Mouse (Mus musculus) forebrain, embryonic 11.5 days (tissue): ENCODE data around the gene Pkhd1. TPM values are rescaled to one million over a fixed set of nuclear protein-coding genes. Genes with fewer than 3 reads are reported as not detected.

Experiments used
- ATAC-seq: fragments of 200-750 bp; cut with Nextera tagmentation; replicated peaks from 2 replicates; pipeline ENCODE4 v1.8.0; 2017; ENCODE audit warnings: moderate TSS enrichment; ENCODE audit not compliant: low FRiP score
- DNase-seq: peaks from one replicate; pipeline ENCODE4 v3.0.0-alpha.2; 2017; ENCODE audit warnings: low spot score
- H3K27ac ChIP-seq: fragments of 300-500 bp; sonication (generic); 2 replicates; pipeline ENCODE4 v1.5.1; 2014; ENCODE audit warnings: low read depth, low read length
- H3K27me3 ChIP-seq: fragments of 300-500 bp; sonication (generic); 2 replicates; pipeline ENCODE4 v1.6.1; 2014; ENCODE audit warnings: mild to moderate bottlenecking, low read length, mixed read lengths; ENCODE audit not compliant: control insufficient read depth, insufficient read depth
- H3K36me3 ChIP-seq: fragments of 300-500 bp; sonication (generic); 2 replicates; pipeline ENCODE4 v1.6.1; 2014; ENCODE audit warnings: mild to moderate bottlenecking, low read length, moderate library complexity, mixed read lengths; ENCODE audit not compliant: control insufficient read depth, insufficient read depth
- H3K4me1 ChIP-seq: fragments of 300-500 bp; sonication (generic); replicated peaks from 2 replicates; pipeline ENCODE4 v1.6.1; 2014; ENCODE audit warnings: low read length, mixed read lengths; ENCODE audit not compliant: control insufficient read depth, insufficient read depth
- H3K4me2 ChIP-seq: fragments of 300-500 bp; sonication (generic); 2 replicates; pipeline ENCODE4 v1.6.1; 2014; ENCODE audit warnings: low read depth, mild to moderate bottlenecking, low read length, moderate library complexity, mixed read lengths; ENCODE audit not compliant: severe bottlenecking
- H3K4me3 ChIP-seq: fragments of 300-500 bp; sonication (generic); 2 replicates; pipeline ENCODE4 v1.5.1; 2014; ENCODE audit warnings: low read depth, low read length
- H3K9ac ChIP-seq: fragments of 300-500 bp; sonication (generic); 2 replicates; pipeline ENCODE4 v1.6.1; 2014; ENCODE audit warnings: low read length
- H3K9me3 ChIP-seq: fragments of 300-500 bp; sonication (generic); 2 replicates; pipeline ENCODE4 v1.6.1; 2016; ENCODE audit warnings: low read length, mixed read lengths; ENCODE audit not compliant: control insufficient read depth
- WGBS: fragments of 180-500 bp; shearing (Covaris S2); extraction: QIAGEN DNeasy Blood & Tissue Kit; methylation state at CpG from one replicate; pipeline ENCODE4 v1.1.7; 2014; 5-methylcytosine and 5-hydroxymethylcytosine counted together
- polyA plus RNA-seq: library from polyadenylated mRNA; unstranded; fragments of >200 nt; fragmentation: Nextera tagmentation; extraction: Ambion mirVana; gene quantifications from 2 replicates; pipeline ENCODE4 v1.2.1, GENCODE M21; 2014

Gene Pkhd1
- polyA plus RNA-seq = not detected in 2 replicates

DNA sequence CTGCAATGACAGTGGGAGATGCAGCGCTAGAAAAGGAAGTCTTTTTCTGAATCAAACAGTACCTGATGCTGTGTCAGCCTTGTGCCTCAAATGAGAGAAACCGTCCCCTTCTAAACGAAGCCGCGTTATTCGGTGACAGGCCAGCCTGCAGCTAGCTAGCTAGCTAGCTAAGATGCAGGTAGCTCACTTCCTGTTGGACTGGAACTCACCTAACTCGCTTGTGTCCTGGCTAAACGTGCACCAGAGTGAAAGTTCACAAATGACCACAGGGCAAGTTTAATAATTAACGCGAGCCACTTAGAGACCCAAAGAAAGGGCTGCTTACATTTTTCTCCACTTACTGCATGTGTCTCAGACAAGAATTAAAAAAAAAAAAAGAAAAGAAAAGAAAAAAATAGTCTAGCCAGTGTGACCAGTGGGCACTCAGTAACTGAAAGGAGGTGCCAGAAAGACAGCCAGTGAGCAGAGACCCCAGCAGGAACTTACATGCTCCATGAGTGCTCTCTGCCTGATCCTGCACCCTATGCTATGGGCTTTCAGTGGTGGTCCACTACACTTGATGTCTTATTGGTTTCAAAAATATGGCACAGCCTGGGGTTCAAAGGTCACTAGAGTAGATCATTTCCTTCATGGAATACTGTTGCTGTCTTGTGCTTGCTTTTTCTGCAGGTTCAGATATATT is at the start of gene Pkhd1:
Gene Pkhd1 (minus strand): TSS at position 216 of the 682 bp plus-strand sequence.
- Histone ChIP-seq H3K4me2 (no peak within 1 kb of the TSS), H3K27ac (no peak within 1 kb of the TSS), H3K36me3 (no peaks in the 10 kb centered on the region), H3K27me3 (no peaks in the 10 kb centered on the region), H3K4me1 (no peaks in the 10 kb centered on the region), H3K9ac (no peak within 1 kb of the TSS), H3K4me3 (no peak within 1 kb of the TSS), H3K9me3 (no peaks in the 10 kb centered on the region)
- 84% methylated on average over 10 of the region's 10 CpGs for WGBS
- ATAC-seq = no peak
- no peak for DNase-seq

DNA sequence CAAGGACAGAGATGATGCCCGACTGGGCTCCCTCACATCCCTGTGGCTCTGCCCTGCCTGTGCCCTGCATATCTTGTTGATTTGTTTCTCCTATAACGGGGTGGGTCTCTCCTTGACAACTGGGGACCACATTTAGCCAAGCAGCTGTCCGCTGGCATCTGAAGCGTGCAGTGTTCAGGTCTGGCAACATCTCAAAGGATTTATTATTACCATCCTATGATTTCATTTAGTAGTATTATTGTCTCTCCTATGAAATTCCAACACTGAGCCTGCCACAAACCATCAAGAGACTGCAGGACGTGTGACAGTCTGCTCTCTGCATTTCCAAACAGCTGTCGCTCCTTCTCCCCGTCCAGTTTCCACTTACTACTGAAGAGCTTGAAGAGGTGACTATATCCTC is 49.7 kb upstream of the Pkhd1 start:
- Histone ChIP-seq H3K9ac (no peak overlapping the region), H3K27ac (no peak overlapping the region), H3K4me2 (no peak overlapping the region), H3K4me1 (no peaks in the 10 kb centered on the region), H3K27me3 (no peaks in the 10 kb centered on the region), H3K9me3 (no peaks in the 10 kb centered on the region), H3K36me3 (no peaks in the 10 kb centered on the region), H3K4me3 (no peak overlapping the region)
- 84% methylated on average over 7 of the region's 7 CpGs for WGBS
- DNase-seq (no peak), ATAC-seq (no peak)

GRCm38 (mm10) chr1:20666233-20666632 is 48.4 kb upstream of the Pkhd1 start:
- 80% methylated on average over 2 of the region's 2 CpGs for WGBS
- Histone ChIP-seq H3K27me3 (no peaks in the 10 kb centered on the region), H3K4me2 (no peak overlapping the region), H3K27ac (no peak overlapping the region), H3K4me3 (no peak overlapping the region), H3K4me1 (no peaks in the 10 kb centered on the region), H3K36me3 (no peaks in the 10 kb centered on the region), H3K9me3 (no peaks in the 10 kb centered on the region), H3K9ac (no peak overlapping the region)
- DNase-seq = no peak
- ATAC-seq = no peak

DNA sequence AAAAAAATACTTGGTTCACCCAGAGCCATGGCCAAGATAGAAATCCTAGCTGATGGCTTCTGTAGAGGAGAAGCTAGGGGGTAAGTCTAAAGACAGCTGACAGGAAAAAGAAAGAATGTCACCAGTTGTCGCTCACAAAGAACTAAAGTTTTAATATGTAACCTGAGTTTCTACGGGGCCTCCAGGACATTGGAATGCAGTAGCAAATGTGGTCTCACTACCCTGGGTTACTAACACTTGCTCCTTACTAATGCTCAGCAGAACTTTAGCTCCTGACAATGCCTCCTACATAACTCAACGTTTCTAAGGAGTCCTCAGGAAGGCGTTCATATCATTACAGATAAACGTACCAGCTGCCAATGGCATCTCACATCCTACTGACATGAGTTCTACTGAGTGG is 37.2 kb upstream of the Pkhd1 start:
- Histone ChIP-seq H3K9me3 (no peaks in the 10 kb centered on the region), H3K36me3 (no peaks in the 10 kb centered on the region), H3K4me3 (no peak overlapping the region), H3K4me1 (no peaks in the 10 kb centered on the region), H3K9ac (no peak overlapping the region), H3K4me2 (no peak overlapping the region), H3K27ac (no peak overlapping the region), H3K27me3 (no peaks in the 10 kb centered on the region)
- ATAC-seq (no peak), DNase-seq (no peak)
- 82% methylated on average over 5 of the region's 5 CpGs for WGBS

DNA sequence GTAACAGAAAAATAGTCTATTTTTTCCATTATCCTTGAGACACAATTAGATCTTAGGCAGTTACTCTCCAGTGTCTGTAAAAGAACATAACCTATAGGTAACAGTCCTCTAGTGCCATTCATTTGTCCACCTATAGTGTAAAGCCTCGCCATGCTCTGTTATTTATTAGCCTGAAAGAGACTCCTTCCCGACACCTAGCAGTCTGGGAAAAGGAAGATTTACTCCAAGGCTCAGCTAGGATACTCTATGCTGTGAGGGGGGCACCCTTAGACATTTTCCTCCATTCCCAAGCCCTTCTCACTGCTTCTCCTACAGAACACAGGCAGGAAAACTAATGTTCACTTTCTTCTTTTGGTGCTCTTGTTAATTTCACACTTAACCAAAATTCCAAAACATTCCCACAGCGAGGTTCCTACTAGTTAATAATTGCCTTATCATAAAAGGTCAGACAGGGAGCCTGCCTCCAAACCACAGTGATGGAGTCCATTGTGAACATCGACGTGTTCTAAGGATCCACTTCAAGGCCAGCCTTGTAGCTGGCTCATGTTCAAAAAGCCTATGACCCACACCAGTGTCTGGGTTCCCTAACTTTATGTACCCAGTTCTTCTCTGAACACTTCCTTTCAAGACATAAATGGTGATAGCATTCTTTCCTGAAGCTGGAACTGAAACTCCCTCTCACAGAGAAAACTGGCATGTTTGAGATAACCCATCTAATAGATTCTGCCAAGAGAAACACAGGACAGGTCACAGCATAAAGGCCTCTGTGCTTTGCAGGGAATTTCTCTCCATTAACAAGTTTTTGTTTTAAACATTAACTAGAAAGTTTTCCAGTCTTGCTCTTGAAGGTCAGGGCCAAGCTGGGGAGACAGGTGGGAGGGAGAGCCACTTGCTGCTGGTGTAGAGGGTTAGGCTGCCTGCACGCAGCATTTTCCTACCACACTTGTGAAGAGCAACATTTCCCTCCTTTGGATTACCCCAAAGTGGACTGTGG is 35.9 kb upstream of the Pkhd1 start:
- Histone ChIP-seq H3K4me1 (no peaks in the 10 kb centered on the region), H3K27me3 (no peaks in the 10 kb centered on the region), H3K9ac (no peak overlapping the region), H3K27ac (no peak overlapping the region), H3K4me3 (no peak overlapping the region), H3K4me2 (no peak overlapping the region), H3K9me3 (no peaks in the 10 kb centered on the region), H3K36me3 (no peaks in the 10 kb centered on the region)
- no peak for ATAC-seq
- 84% methylated on average over 6 of the region's 6 CpGs for WGBS
- DNase-seq = no peak

GRCm38 (mm10) chr1:20634856-20635255 is 17.0 kb upstream of the Pkhd1 start:
- no peak for ATAC-seq
- Histone ChIP-seq H3K9ac (no peak overlapping the region), H3K4me3 (no peak overlapping the region), H3K4me1 (no peaks in the 10 kb centered on the region), H3K27ac (no peak overlapping the region), H3K27me3 (no peaks in the 10 kb centered on the region), H3K9me3 (no peaks in the 10 kb centered on the region), H3K4me2 (no peak overlapping the region), H3K36me3 (no peaks in the 10 kb centered on the region)
- WGBS = 89% methylated on average over 2 of the region's 2 CpGs
- no peak for DNase-seq

GRCm38 (mm10) chr1:20633276-20633869 is 15.5 kb upstream of the Pkhd1 start:
- Histone ChIP-seq H3K4me2 (no peak overlapping the region), H3K27ac (no peak overlapping the region), H3K9ac (no peak overlapping the region), H3K36me3 (no peaks in the 10 kb centered on the region), H3K4me3 (no peak overlapping the region), H3K9me3 (no peaks in the 10 kb centered on the region), H3K27me3 (no peaks in the 10 kb centered on the region), H3K4me1 (no peaks in the 10 kb centered on the region)
- DNase-seq (no peak), ATAC-seq (no peak)
- WGBS = 79% methylated on average over 7 of the region's 7 CpGs

DNA sequence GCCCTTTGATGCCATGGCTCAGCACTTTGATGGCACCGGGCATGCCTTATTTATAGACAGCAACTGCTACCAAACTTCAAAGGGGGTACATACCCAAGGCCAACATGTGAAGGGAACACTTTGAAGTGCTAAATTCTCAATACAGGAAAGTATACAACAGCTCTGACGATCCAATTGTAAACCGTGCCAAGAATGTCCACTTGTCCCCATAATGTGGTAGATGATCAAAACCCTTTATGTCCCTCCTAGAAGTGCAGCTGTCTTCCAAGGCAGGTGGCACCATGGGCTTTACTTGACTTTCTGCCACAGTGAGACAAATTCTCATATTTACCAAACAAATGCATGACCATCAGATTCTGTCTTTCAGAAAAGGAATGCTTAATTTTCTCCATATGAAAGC is 6.7 kb upstream of the Pkhd1 start:
- Histone ChIP-seq H3K9ac (no peak overlapping the region), H3K4me2 (no peak overlapping the region), H3K27me3 (no peaks in the 10 kb centered on the region), H3K27ac (no peak overlapping the region), H3K36me3 (no peaks in the 10 kb centered on the region), H3K9me3 (no peaks in the 10 kb centered on the region), H3K4me3 (no peak overlapping the region), H3K4me1 (no peaks in the 10 kb centered on the region)
- 90% methylated on average over 3 of the region's 3 CpGs for WGBS
- no peak for ATAC-seq
- no peak for DNase-seq
